Mouse (Mus musculus) gastrocnemius, postnatal 4 days (tissue): Measurements from ENCODE around the gene Mafg. TPM values are rescaled to one million over a fixed set of nuclear protein-coding genes. Genes with fewer than 3 reads are reported as not detected.

ENCODE experiments used
- microRNA-seq: library from miRNA; unstranded; fragments of <30 nt; microRNA quantifications from one replicate; pipeline ENCODE4 v1.2.0, GENCODE M21; 2021
- total RNA-seq, 2 experiments: library from RNA; stranded (reverse); gene quantifications; 2 replicates each; pipeline ENCODE4 v1.2.3; 2021

Mafg gene
- total RNA-seq, 2 experiments from 2014 or later = 36.7 to 42.6 TPM

Small RNAs within 50 kb of the gene (microRNA-seq; reads per million reads assigned to microRNA genes)
- gene Mir6936 = not detected

Other genes with a start within 250 kb of the Mafg start
- gene Nploc4, start 195.9 kb downstream of the Mafg start, total RNA-seq = 10 to 100 TPM; 68.0 to 80.5 TPM
- 1 to 10 TPM in 1 of 2 experiments, not detected in 1; 4.6 TPM for gene Tspan10, start 191.0 kb downstream of the Mafg start, total RNA-seq
- under 1 TPM in 1 of 2 experiments, not detected in 1; 0.39 TPM for gene Pde6g, start 180.1 kb downstream of the Mafg start, total RNA-seq
- gene Oxld1, start 175.5 kb downstream of the Mafg start, total RNA-seq = 10 to 100 TPM; 19.3 to 24.8 TPM
- gene Ccdc137, start 175.5 kb downstream of the Mafg start, total RNA-seq = 10 to 100 TPM in 1 of 2 experiments, 1 to 10 TPM in 1; 8.9 to 10.1 TPM
- gene Arl16, start 166.0 kb downstream of the Mafg start, total RNA-seq = 10 to 100 TPM; 20.8 to 23.8 TPM
- 100 to 1,000 TPM; 116 to 122 TPM for gene Mrpl12, start 149.0 kb downstream of the Mafg start, total RNA-seq
- gene Slc25a10, start 141.8 kb downstream of the Mafg start, total RNA-seq = 10 to 100 TPM; 19.6 to 20.0 TPM
- gene Gcgr, start 102.9 kb downstream of the Mafg start, total RNA-seq = under 1 TPM in 1 of 2 experiments, not detected in 1; 0.26 TPM
- gene Mcrip1, start 83.9 kb downstream of the Mafg start, total RNA-seq = 10 to 100 TPM; 74.0 to 81.3 TPM
- gene Ppp1r27, start 82.5 kb downstream of the Mafg start, total RNA-seq = 10 to 100 TPM; 80.7 to 99.3 TPM
- 100 to 1,000 TPM; 527 to 538 TPM for gene P4hb, start 60.3 kb downstream of the Mafg start, total RNA-seq
- gene Arhgdia, start 52.0 kb downstream of the Mafg start, total RNA-seq = 100 to 1,000 TPM; 278 to 300 TPM
- 100 to 1,000 TPM; 112 to 113 TPM for gene Alyref, start 35.2 kb downstream of the Mafg start, total RNA-seq
- 10 to 100 TPM; 72.5 to 86.2 TPM for gene Anapc11, start 35.2 kb downstream of the Mafg start, total RNA-seq
- 1 to 10 TPM in 1 of 2 experiments, not detected in 1; 1.3 TPM for gene Npb, start 25.1 kb downstream of the Mafg start, total RNA-seq
- gene Pcyt2, start 15.7 kb downstream of the Mafg start, total RNA-seq = 10 to 100 TPM; 36.6 to 41.4 TPM
- gene Sirt7, start 8.4 kb downstream of the Mafg start, total RNA-seq = 10 to 100 TPM; 12.2 to 12.6 TPM
- gene Pycr1, start 10.2 kb upstream of the Mafg start, total RNA-seq = 10 to 100 TPM; 27.6 to 29.0 TPM
- 10 to 100 TPM; 81.2 to 83.4 TPM for gene Myadml2, start 14.6 kb upstream of the Mafg start, total RNA-seq
- gene Notum, start 27.6 kb upstream of the Mafg start, total RNA-seq = 1 to 10 TPM; 1.2 to 1.7 TPM
- gene Aspscr1, start 39.4 kb upstream of the Mafg start, total RNA-seq = 10 to 100 TPM; 48.6 to 55.3 TPM
- 10 to 100 TPM; 33.7 to 48.7 TPM for gene Cenpx, start 80.1 kb upstream of the Mafg start, total RNA-seq
- 10 to 100 TPM; 16.0 to 21.0 TPM for gene Lrrc45, start 80.3 kb upstream of the Mafg start, total RNA-seq
- gene Rac3, start 87.9 kb upstream of the Mafg start, total RNA-seq = 1 to 10 TPM; 2.5 to 4.8 TPM
- 1 to 10 TPM; 4.8 to 5.3 TPM for gene Dcxr, start 93.7 kb upstream of the Mafg start, total RNA-seq
- gene Cbr2, start 98.5 kb upstream of the Mafg start, total RNA-seq = 10 to 100 TPM in 1 of 2 experiments, 1 to 10 TPM in 1; 9.5 to 10.4 TPM
- 10 to 100 TPM; 26.7 to 27.1 TPM for gene Hmga1b, start 129.2 kb upstream of the Mafg start, total RNA-seq
- gene Rfng, start 150.6 kb upstream of the Mafg start, total RNA-seq = 10 to 100 TPM in 1 of 2 experiments, 1 to 10 TPM in 1; 8.3 to 10.9 TPM
- gene Gps1, start 150.7 kb upstream of the Mafg start, total RNA-seq = 10 to 100 TPM; 67.1 to 70.9 TPM
- 10 to 100 TPM; 37.8 TPM for gene Dus1l, start 162.8 kb upstream of the Mafg start, total RNA-seq
- 10 to 100 TPM; 48.6 to 49.9 TPM for gene Fasn, start 190.9 kb upstream of the Mafg start, total RNA-seq